Mouse (Mus musculus): ENCODE data around the gene Krtcap2.

Krtcap2 gene

GRCm38 (mm10) chr3:89250435-89251040 lies 4.8 kb downstream of the Krtcap2 start:
- peak; percentile 59 for DNase-seq (ENCODE audit: low spot score)

- no peak for DNase-seq (ENCODE audit: low spot score)
Observed at GRCm38 (mm10) chr3:89251365-89251895, 5.7 kb downstream of the Krtcap2 start.

GRCm38 (mm10) chr3:89254994-89255393 lies 9.2 kb downstream of the Krtcap2 start:
- no peak for DNase-seq (ENCODE audit: low spot score)

GRCm38 (mm10) chr3:89256177-89256576 lies 10.4 kb downstream of the Krtcap2 start:
- no peak for DNase-seq (ENCODE audit: low spot score)

- DNase-seq (ENCODE audit: low spot score) = no peak
Observed at GRCm38 (mm10) chr3:89259076-89259475, 13.3 kb downstream of the Krtcap2 start, which contains the start of gene Dpm3. Dpm3 (plus strand) TSS chr3:89259358.

- DNase-seq (ENCODE audit: low spot score) = no peak
Observed at GRCm38 (mm10) chr3:89260211-89260610, 14.4 kb downstream of the Krtcap2 start.

GRCm38 (mm10) chr3:89262417-89262816 lies 16.7 kb downstream of the Krtcap2 start:
- DNase-seq (ENCODE audit: low spot score) = no peak

- peak; percentile 71 for DNase-seq (ENCODE audit: low spot score)
Observed at GRCm38 (mm10) chr3:89266439-89266893, 20.7 kb downstream of the Krtcap2 start.

GRCm38 (mm10) chr3:89268916-89269315 lies 23.1 kb downstream of the Krtcap2 start:
- DNase-seq (ENCODE audit: low spot score) = no peak

- DNase-seq (ENCODE audit: low spot score) = peak; percentile 88
Observed at GRCm38 (mm10) chr3:89270051-89270755, 24.4 kb downstream of the Krtcap2 start, which contains the start of gene Slc50a1. Slc50a1 (minus strand) TSS chr3:89270570.

- peak; percentile 53 for DNase-seq (ENCODE audit: low spot score)
Observed at GRCm38 (mm10) chr3:89270891-89271290, 25.1 kb downstream of the Krtcap2 start.

- no peak for DNase-seq (ENCODE audit: low spot score)
Observed at GRCm38 (mm10) chr3:89271760-89272159, 26.0 kb downstream of the Krtcap2 start.

GRCm38 (mm10) chr3:89276061-89276460 lies 30.3 kb downstream of the Krtcap2 start:
- peak; percentile 37 for DNase-seq (ENCODE audit: low spot score)

- DNase-seq (ENCODE audit: low spot score) = peak; percentile 27
Observed at GRCm38 (mm10) chr3:89277281-89278021, 31.7 kb downstream of the Krtcap2 start.

GRCm38 (mm10) chr3:89278107-89278506 lies 32.3 kb downstream of the Krtcap2 start:
- peak; percentile 24 for DNase-seq (ENCODE audit: low spot score)

GRCm38 (mm10) chr3:89278643-89279042 lies 32.9 kb downstream of the Krtcap2 start:
- no peak for DNase-seq (ENCODE audit: low spot score)

GRCm38 (mm10) chr3:89279153-89279890 lies 33.6 kb downstream of the Krtcap2 start:
- DNase-seq (ENCODE audit: low spot score) = peak; percentile 84

- DNase-seq (ENCODE audit: low spot score) = no peak
Observed at GRCm38 (mm10) chr3:89280050-89280605, 34.4 kb downstream of the Krtcap2 start.

- DNase-seq (ENCODE audit: low spot score) = peak; percentile 59
Observed at GRCm38 (mm10) chr3:89280606-89281511, 35.1 kb downstream of the Krtcap2 start, which contains the start of gene Efna1. Efna1 (minus strand) TSS chr3:89281142.
